Mouse (Mus musculus) cerebellum, adult (tissue): ENCODE results near the gene Rangrf.
"Not testable (repeated sequence)": the region's sequence is repeated elsewhere in the genome, so short reads cannot be mapped to it uniquely, and the experiment has no call there.

ENCODE experiments used
- ATAC-seq: cut with Nextera tagmentation; 2 replicates; pipeline ENCODE4 v1.9.2; 2017; ENCODE audit warnings: mild to moderate bottlenecking, moderate library complexity, mixed read lengths; ENCODE audit not compliant: insufficient number of reproducible peaks, low FRiP score, low TSS enrichment

The Rangrf gene

DNA sequence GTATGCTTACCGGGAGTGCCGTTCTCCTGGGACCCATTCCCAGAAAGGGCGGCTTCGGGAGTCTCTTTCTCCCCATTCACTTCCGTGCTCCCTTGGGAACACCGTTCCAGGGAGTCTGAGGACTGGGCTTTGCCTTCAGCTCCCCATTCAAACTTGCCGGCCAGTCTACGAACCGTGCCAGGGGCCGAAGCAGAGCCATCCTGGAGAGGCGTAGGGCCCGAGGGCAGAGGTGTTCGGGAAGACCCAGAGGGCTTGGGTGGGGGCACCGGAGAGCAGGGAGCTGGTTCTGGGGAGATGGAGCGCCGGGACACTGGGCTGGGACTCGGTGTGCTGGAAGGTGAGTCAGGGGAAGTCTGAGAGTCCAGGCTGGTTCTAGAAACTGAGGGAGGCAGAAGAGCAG, 20.6 kb downstream of the Rangrf start:
- ATAC-seq, result no peak

DNA sequence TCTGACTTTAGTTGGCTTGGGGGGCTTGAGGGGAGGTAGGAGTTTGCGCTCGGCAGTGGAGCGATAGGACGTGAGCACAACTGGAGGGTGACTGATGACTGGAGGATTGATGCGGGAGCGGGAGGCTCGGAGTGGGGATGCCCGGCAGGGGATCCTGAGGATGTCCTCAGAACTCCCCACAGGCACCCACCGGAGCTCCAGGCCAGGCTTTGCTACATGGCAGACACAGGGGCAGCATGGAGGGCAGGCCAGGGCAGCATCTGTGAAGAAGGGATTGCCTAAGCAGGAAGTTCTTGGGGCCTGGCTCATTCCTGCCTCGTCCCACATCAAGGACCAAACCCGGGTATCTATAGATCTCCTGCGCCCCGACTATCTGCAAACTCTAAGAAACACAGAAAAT, 21.1 kb downstream of the Rangrf start:
- ATAC-seq, result no peak

DNA sequence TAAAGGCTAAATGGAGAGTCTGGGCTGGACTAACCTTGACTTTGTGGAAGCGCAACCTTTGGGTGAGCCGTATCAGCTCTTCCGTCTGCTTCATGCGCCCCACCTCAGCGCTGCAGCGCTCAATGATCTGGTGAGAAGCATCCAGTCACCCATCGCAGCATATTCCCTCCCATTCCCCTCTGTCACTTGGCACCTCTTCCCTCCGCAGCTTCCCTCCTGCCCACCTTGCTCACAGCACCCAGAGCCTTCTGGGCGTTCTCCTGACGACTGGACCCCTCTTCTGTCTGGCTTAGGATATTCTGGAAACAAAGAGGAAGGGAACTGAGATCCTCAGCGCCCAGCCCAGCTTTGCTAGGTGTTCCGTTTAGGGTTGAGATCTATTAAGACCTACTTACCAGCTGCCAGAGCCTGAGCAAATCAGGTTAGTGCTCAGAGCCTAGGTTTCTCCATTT, 27.4 kb downstream of the Rangrf start:
- ATAC-seq, result peak; percentile 76; the same call in 1 of the 2 replicates

DNA sequence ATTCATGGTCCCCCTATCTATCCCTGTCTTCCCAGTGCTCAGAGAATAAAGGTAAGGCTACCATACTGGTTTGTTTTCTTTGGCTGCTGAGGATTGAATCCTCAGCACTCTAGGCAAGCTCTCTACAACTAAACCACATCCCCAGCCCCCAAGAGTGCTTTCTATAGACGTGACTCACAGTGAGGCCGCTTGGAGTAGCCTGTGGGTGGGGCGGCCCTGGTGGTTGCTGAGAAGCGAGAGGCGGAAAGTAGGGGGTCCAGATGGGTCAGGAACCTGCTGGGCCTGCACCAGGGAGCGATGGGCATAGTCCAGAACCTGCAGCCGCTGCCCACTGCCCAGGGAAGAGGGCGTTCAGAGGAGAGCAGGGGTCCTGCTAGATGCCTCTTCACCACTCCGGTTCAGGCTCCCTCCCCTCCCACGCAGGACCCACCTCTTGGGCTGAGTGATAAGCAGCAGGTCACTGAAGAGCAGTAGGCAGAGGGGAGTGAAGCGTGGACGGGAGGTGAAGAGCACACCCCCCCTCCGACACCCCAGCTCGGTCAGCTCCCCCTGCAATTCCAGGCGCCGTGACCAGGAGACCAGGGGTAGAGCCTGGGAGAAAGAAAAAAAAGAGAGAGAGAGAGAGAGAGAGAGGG, 28.1 kb downstream of the Rangrf start:
- peak; percentile 37; the same call in 1 of the 2 replicates for ATAC-seq

DNA sequence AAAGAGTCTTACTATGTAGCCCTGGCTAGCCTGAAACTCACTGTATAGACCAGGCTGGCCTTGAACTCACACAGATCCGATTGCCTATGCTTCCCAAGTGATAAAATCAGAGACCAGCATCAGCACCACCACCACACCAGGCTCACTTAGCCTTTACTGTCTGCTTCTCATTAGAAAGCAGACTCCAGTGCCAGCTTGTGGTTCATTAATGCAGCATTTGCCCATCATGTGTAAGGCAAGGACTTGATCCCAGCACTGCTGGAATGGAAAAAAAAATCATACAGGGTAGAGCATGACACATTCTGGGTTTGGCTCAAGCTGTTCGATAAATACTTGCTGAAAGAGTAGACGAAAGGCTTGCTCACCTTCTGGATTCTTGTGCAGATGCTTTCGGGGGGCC, 29.0 kb downstream of the Rangrf start:
- no peak for ATAC-seq

DNA sequence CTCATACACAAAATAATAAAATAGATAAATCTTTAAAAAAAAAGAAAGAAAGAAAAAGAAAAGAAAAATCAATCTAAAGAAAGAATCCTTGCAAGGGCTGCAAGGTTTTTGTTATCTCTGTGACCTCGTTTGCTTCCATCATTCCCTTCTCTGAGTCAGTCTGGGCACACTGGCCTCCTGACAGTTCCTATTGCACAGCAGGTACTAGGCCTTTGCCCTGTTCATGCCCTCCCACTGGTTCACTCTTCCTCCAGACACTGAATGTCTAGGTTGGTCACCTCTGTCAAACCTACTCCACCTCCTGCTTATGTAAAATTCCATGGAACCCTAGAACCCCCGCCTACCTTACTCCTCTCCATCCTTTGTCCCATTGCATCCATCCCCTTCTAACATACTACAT, 29.7 kb downstream of the Rangrf start:
- no peak for ATAC-seq

DNA sequence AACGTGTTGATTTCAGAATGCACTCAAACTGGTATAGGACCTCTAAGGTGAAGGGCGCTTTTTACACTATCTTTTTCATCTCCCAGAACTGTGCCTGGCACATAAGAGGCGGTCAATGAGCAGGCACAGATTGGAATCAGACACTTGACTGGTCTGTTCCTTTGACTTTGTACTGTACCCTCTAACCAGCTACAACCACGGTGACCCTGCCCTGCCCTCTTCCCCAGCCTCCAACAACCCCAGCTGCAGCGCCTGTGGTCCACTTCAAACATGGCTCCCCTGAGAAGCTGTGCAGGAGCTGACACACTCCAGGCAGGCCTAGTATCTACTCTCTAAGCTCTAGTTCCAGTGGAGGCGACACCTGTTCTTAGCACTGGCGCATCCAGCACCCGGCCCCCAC, 32.3 kb downstream of the Rangrf start:
- no peak for ATAC-seq

DNA sequence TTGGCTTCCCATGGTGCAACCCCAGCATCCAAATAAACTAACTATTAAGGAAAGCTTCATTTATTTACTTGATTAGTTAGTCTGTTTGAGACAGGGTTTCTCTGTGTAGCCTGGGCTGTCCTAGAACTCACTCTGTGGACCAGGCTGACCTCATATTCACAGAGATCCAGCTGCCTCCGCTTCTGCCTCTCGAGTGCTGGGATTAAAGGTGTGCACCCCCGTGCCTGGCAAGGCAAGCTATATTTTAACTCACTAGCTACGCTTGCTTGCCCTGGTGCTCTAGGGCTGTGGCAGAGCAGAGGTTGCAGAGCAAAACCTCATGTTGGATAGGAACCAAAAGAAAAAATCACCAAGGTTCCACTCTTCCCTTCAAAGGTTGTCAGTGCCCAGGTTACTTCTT, 34.5 kb downstream of the Rangrf start:
- ATAC-seq, result no peak

DNA sequence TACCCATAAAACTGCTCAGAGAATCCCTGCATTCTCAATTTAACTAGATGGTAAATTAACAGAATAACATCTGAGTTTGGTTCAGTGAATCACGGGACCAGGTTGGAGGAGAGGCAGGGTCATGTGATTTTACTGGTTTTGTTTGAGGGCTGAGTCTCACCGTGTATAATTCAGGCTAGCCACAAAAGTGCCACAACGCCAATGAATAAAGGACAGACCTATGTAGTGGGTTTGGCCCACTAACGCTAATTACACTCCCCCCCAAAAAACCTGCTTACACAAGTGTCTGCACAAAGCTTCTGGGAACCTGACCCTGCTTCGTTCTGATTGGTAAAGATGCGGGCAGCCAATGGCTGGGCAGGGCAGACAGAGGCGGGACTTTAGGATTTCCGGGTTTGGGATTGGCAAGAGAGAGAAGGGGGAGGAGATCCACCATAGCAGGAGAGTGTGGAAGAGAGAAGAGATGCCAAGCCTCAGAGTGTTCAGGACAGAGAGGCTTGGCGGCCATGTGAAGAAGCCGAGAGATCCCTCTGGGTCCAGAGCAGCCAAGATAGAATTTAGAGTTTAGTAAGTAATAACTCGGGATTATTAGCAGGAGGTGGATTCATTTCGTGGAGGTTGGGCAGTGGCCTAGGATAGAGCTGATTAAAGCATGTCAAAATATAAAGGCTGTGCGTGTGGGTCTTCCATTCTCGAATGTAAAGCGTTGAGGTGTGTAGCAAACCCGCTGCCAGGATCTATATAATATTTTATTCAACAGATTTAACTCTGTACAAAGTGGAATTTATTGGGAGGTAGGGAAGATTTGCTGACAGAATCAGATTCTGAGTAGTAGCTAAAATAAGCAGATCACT, 35.3 kb downstream of the Rangrf start:
- ATAC-seq, result peak; percentile 95

DNA sequence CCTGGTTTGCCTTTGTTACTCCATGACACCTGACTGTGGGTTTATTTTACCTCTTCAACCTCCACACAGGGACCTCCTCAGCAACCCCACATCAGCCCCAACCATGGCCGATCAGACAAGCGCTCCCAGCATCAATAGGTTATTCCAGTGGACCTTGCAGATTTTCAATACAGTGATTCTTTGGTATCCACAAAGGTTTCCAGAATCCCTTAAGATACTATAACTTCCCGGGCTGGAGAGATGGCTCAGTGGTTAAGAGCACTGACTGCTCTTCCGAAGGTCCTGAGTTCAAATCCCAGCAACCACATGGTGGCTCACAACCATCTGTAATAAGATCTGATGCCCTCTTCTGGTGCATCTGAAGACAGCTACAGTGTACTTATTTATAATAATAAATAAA, 38.0 kb downstream of the Rangrf start:
- ATAC-seq, result not testable (repeated sequence)

DNA sequence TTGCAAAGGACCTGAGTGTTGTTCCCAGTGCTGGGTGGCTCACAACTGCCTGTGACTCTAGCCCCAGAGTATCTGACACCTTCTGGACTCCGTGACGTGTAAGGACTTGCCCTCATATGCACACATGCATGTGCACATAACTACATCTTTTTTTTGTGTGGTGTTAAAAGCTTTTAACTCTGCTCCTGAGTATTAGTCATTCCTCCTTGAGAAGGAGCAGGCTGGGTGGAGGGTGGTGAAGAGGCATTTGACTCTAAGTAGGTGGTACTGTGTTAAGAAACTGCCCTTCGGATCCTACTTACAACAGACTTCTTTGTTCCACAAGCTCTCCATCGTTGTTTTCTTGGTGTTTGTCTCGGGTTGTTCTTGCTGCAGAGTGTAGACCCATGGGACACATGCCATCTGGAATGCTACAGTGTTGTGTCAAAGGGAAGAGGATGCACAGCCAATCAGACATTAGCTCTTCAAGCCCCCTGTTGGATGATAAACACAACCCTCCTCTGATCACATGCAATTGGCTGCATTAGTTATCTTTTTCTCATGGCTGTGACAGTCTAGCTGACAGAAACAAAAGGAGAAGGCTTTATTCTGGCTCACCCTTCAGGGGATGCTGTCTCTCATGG, 41.0 kb downstream of the Rangrf start:
- ATAC-seq, result no peak

DNA sequence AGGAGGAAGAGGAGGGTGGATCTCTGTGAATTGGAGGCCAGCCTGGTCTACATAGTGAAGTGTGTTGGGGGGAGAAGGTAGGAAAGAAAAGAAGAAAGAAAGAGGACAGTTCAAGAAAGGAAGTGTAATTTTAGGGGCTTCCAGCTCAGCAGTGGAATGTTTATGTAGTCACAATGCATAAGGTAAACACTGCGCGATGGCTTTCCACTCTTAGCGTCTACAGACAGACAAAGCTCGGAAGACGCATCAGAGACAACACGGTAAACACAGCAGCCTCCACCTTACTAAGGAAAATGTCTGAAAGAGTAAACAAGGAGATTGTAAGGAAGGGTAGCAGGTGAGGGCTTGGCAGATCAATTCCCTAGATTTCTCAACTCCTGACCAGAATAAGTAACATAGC, 45.0 kb downstream of the Rangrf start:
- ATAC-seq, result no peak

DNA sequence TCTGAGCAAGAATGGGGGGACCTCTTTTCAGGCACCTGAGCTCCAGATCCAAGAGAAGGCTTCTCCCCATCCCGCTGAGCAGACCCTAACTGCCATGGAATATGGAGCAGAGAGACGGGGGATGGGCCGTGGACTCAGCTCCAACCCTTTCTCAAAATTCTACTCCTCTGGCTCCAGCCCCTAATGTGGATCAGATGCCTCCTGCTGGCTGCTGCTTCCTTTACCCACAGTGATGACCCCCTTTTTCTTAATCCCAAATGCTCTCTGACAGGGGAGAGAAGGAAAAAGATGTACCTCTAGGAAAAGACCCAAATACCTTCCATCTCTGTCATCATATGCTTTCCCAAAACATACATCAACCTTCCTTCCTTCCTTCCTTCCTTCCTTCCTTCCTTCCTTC, 48.0 kb downstream of the Rangrf start, which contains the start of gene Odf4:
Gene Odf4 (minus strand): TSS at position 101 of the 400 bp plus-strand sequence.
- ATAC-seq, result no peak

DNA sequence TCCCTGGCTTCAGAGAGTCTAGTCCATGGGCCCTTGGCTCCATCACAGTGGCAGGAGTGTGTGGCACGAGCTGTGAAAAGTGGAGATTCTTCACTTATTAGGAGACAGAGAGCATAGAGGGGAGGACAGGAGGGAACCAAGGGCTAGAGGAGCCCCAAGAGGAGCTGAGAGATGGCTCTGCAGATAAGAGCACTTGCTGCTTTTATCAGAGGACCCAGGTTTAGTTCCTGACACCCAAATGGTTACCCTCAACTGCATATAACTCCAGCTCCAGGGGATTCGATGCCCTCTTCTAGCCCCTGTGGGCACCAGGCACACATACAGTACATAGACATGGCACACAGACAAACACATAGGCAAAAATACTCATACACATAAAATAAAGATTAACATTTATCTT, 50.2 kb downstream of the Rangrf start:
- no peak for ATAC-seq

DNA sequence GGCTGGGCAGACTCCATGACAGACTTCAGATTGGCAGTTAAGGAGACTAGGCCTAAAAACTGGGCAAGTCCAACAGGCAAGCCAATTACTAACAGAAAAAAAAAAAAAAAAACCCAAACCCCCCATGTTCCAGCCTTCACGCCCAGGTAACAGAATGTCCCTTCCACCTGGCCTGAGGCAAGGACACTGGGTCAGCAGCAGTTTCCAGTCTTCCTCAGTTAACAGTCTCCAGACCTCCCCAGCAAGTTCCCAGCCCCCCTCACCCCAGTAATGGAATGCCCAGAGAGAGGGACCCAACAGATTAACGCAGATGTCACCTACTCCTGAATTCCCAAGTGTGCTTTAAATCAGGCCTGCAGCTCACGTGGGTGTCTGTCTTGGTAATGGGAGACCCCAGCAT, 51.8 kb downstream of the Rangrf start:
- ATAC-seq, result no peak
